Mouse (Mus musculus) lung, adult 2 months (tissue): ENCODE results near the gene Zfp385b.

Source experiments
- CTCF ChIP-seq: fragments of 200-500 bp; IDR thresholded peaks from 2 replicates; pipeline ENCODE4 v1.5.1; 2011; ENCODE audit warnings: mild to moderate bottlenecking, low read length, control low read depth; ENCODE audit not compliant: insufficient read depth
- POLR2A ChIP-seq: fragments of 200-500 bp; IDR thresholded peaks from 2 replicates; pipeline ENCODE4 v1.6.1; 2011; ENCODE audit warnings: low read depth, mild to moderate bottlenecking, control low read depth, low read length, borderline replicate concordance; ENCODE audit errors: extremely low read depth

GRCm38 (mm10) chr2:77627622-77628231, 191.7 kb downstream of the Zfp385b start:
- no peak for TF ChIP-seq CTCF
- TF ChIP-seq POLR2A: no peak
